Mouse (Mus musculus) WW6 (cell line): ENCODE results near the gene Ppox.

ENCODE experiments used
- DNase-seq: peaks from one replicate; pipeline ENCODE4 v3.0.0-alpha.2; 2013; ENCODE audit warnings: low read depth, low spot score

The Ppox gene

GRCm38 (mm10) chr1:171285096-171285892 is 4.3 kb upstream of the Ppox start:
- DNase-seq: no peak

DNA sequence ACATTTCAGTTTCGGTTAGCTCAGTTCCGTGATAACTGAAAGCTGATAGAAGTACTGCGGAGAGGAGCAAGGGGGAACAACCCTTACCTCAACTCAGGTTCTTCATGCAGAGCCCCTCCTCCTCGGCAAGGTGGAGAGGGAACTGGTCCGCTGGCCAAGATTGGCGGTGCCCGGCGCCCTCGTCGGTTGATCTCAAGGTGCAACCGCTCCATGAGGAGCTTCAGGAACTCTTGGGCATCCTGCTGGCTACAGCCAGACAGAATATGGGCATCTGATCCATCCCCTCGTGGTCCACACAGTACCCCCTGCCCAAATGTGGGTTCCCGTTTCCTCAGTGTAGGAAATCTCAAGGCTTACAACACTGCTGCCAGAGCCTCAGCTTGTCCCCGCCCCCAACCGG is 3.5 kb upstream of the Ppox start:
- no peak for DNase-seq

GRCm38 (mm10) chr1:171283188-171284160 is 2.5 kb upstream of the Ppox start:
- no peak for DNase-seq

- DNase-seq: no peak
Observed at GRCm38 (mm10) chr1:171282086-171282805, 1.3 kb upstream of the Ppox start.

GRCm38 (mm10) chr1:171281528-171281923 is 540 bp upstream of the Ppox start:
- peak; percentile 50 for DNase-seq

DNA sequence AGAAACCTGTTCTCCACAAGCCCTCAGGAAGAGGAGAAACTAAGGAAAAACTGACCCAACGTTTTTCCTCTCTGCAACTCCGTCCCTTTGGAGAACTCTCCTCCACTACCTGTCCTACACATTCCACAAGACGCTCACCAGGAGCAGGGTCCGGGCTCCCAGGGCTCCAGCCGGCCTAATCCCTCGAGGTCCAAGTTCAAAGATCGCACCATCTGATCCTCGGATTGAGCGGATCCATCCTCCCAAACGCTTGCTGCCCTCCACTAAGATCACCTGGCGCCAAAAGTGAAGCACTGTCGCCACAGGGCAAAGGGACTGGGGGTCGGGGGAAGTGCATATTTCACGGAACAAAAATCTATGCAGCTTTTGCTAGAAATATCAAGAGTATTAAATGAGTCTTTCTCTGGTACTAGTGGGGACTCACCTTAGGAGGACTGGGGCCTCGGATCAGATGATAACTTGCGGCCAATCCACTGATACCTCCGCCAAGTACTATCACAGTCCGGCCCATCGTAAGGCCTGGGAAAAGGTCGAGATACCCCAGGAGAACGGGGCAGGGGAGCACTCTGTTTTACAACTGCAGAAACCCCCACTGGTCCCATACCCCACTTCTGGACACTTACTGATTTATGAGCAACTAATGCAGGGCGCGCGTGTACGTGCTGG is 603 bp downstream of the Ppox start:
- no peak for DNase-seq

- DNase-seq: no peak
Observed at GRCm38 (mm10) chr1:171279721-171280120, 1.3 kb downstream of the Ppox start.

GRCm38 (mm10) chr1:171279012-171279705 is 1.8 kb downstream of the Ppox start:
- DNase-seq: no peak

DNA sequence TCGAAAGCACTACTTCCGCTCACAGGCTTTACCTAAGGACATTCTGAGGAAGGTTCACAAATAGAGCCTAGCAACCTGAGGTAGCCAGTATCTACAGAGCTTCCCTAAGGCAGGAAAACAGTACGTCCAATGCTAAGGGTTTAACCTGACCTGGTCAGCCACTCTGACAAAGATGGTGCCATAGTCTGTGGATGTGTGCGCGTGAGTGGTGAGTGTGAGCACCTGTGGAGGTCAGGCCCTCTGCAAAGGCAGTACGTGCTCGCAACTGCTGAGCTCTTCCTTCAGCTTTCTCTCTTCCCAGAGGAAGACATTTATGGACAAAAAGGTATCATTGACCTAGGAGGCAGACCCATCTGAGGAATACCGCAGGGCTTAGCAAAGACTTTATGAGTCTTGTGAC is 2.5 kb downstream of the Ppox start:
- no peak for DNase-seq

DNA sequence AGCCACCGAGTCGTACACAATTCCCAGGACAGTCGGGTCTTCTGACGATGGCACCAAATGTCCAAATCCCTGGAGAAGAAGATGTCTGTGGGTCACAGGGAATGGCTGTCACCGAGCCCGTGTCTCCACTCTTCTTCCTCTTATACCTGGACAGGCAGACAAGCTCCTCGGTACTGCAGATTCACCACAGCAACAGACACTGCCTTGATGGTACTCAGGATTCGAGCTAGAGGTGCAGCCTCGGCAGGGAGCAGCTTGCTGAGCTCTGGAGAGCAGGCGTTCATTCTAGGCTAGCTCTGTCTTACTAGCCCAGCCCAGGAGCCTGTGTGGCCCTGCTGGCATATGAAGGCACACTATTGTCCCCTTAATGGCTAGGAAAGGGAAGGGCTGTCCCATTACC is 3.2 kb downstream of the Ppox start:
- no peak for DNase-seq

GRCm38 (mm10) chr1:171276110-171276748 is 4.8 kb downstream of the Ppox start:
- DNase-seq: no peak

GRCm38 (mm10) chr1:171275144-171275734 is 5.7 kb downstream of the Ppox start:
- DNase-seq: no peak

GRCm38 (mm10) chr1:171274171-171274570 is 6.8 kb downstream of the Ppox start:
- DNase-seq: no peak

GRCm38 (mm10) chr1:171272086-171272485 is 8.9 kb downstream of the Ppox start:
- DNase-seq: no peak

- no peak for DNase-seq
Observed at GRCm38 (mm10) chr1:171271622-171272021, 9.4 kb downstream of the Ppox start.

GRCm38 (mm10) chr1:171271196-171271595 is 9.8 kb downstream of the Ppox start:
- DNase-seq: no peak

DNA sequence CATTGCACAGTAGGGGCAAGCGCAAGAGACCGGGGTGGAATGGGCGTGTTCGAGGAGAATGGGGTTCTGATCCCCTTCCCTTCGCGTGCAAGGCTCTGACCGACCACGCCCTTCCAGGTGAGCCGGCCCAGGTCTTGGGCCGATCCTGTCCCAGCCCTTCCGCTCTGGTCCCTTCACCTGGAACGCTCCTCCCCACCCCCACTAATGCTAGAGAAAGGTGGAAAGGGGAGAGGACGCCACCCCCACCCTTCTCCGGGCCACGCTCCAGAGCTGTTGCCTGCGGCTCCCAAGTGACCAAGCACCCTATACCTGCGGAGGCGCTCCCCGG is 10.4 kb downstream of the Ppox start:
- no peak for DNase-seq

- no peak for DNase-seq
Observed at GRCm38 (mm10) chr1:171269848-171270572, 11.0 kb downstream of the Ppox start, which contains the start of gene B4galt3. TSS of gene B4galt3 (plus strand) at chr1:171270328.

DNA sequence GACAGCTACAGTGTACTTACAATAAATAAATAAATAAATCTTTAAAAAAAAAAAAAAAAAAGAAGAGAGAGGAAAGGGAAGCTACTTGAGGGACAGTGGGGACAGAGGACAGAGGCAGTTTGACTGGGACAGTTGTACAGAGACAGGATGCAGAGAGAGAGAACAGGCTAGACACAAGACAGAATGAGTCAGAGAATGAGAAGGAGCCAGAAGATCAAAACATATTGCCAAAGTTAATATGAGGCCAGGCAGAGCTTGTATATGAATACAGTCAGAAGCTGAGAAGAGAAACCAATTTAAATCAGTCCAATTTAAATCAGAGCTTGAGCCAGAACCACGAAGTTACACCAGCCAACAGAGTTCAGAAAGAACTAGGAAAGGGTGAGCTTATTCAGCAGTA is 12.6 kb downstream of the Ppox start:
- no peak for DNase-seq
